Mouse (Mus musculus): ENCODE data around the gene Dock9.

DNA sequence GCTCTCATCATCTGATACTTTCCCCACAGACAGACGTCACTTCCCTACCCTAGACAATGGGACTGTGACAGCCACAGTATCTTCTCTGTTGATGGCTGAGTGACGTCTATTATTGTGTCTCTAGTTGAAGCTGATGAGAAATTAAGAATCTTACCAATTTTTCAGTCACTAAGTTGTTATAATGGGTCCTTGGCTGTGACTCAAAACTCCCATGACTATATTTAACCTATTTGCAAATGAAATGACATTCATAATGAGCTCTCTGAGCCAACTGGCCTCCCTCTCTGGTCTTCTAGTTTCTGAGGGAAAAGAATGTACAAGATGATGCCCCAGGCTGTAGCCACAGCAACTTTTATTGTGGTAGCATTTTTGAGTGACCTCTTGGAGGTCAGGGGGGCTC lies 153.3 kb downstream of the Dock9 start:
- TF ChIP-seq CTCF (IDR thresholded peaks at IDR 0.05; ENCODE audit: control insufficient read depth, insufficient read depth, insufficient read length) (no peak), MYOD1 (IDR thresholded peaks at IDR 0.05; ENCODE audit: control insufficient read depth, insufficient read length, low read depth) (no peak), CEBPB (IDR thresholded peaks at IDR 0.05; ENCODE audit: low read depth) (no peak), USF1 (IDR thresholded peaks at IDR 0.05; ENCODE audit: low read depth) (no peak)

All from C2C12 (cell line).